Mouse (Mus musculus) cerebellum, adult 8-10 months (tissue): ENCODE data around the gene Nat8f4.
A peak's percentile ranks its signal among the peaks of the same experiment; 100 is the strongest.
"Not testable (repeated sequence)": the region's sequence is repeated elsewhere in the genome, so short reads cannot be mapped to it uniquely, and the experiment has no call there.

Experiments used
- DNase-seq: peaks from one replicate; pipeline ENCODE4 v3.0.0; 2022

Gene Nat8f4

DNA sequence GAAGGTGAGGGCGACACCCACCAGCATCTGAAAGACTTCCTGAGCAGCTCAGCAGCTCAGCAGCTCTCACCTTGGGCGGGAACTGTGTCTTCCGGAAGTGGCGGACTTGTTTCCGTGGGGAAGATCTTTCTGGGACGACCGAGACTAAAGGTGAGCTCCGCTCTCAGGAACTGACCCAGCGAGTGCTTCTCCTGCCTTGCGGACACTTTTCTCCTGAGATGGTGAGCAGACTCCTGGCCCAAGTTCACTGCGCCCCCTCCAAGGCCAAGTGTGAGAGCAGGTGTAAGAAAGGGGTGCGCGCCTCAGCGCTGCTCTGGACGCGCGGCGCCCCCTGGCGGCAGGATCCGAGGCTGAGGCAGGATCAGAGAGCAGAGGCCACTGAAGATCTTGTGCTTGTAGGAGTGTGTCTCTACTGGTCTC is at the start of gene Nat8f4:
TSS of gene Nat8f4 (minus strand) at position 243 of the 420 bp plus-strand sequence.
- DNase-seq, result peak; percentile 81

DNA sequence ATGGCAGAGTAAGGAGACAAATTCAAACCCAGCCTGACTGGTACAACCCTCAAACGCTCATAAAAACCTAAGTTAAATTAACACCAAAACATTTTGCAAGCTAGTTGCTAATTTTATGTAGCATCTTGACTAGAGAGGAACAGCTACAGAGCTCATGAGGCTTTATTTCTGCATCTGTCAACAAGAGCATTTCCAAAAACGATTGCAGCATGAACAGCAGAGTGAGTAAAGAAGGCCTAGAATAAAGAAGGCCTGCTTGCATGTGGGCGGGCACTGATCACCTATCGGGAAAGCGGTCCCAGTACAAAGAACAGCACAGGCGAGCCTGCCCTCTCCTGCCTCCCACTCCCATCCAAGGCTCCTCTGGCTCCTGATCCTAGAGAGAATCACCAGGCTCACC is 43.9 kb upstream of the Nat8f4 start:
- no peak for DNase-seq

DNA sequence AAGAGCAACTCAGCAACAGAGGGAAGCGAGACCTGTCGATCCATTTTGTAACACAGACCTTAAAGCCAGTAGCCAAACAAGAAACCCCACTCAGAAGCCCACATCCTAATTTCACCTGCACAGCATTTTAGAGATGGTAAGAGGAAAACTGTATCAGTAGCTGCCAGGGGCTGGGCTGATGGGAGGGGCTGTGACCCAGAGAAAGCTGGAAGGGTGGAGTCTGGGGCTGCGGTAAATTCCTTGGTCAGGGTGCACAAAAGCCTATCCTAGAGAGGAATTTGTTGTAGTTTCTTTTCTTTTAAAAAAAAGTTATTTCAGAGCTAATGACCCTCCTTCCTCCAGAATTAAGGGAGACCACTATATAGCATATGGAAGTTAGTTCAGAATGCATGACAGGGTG is 37.8 kb upstream of the Nat8f4 start:
- no peak for DNase-seq

DNA sequence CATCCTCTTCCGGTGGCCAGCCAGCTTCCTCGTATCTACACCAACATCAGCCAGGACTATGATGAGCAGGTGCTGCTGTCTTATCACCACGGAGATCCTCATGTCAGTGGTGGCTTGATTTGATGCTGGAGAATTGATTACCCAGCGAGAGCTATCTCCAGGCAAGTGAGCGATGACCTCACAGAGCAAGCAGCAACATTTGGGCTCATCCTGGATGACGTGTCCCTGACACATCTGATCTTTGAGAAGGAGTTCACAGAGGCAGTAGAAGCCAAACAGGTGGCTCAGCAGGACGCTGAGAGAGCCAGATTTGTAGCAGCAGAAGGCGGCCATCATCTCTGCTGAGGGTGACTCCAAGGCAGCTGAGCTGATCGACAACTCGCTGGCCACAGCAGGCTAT is 34.0 kb upstream of the Nat8f4 start:
- no peak for DNase-seq

DNA sequence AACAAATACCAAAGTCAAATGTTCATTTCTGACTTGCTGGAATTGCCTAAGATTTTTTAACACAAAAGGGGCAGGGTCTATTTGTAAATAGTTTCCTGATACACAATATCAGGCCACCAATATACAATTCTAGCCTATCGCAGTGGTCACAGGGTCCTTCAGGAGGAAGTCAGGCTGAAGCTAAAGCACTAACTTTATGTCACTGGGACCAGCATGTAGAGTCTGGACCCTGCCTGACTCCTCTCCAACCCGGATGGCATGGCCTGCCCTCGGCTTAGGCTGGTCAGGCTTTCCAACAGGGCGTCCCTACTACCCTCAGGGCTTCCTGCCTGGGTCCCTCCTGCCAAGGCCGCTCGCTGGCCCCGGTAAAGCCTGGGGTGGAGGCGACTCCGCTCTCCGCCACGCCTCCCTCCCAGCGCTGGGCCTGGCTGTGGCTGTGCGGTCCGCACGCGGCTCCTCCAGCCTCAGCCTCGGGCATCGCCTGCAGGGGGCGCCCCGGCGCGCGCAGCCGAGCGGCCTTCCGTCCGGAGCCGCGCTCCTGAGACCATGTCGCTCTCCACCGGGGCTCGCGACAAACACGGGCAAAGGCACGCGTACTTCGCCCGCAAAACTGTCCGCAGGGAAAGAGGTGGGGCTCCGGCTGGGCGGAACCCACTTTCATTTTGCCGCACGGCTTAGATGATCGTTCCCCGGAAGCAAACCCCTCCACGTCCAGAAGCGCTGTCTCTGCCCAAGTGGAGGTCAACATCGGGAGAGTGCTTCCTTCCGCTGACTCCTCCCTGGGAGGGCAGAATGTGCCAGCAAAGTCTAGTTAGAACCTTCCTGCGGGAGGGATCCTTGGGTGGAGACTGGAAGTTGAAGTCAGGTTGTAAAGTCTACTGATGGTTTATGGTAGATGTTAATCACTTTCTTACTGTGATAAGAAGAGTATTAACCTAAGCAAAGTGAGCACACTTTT is 32.1 kb upstream of the Nat8f4 start:
- peak; percentile 83 for DNase-seq

DNA sequence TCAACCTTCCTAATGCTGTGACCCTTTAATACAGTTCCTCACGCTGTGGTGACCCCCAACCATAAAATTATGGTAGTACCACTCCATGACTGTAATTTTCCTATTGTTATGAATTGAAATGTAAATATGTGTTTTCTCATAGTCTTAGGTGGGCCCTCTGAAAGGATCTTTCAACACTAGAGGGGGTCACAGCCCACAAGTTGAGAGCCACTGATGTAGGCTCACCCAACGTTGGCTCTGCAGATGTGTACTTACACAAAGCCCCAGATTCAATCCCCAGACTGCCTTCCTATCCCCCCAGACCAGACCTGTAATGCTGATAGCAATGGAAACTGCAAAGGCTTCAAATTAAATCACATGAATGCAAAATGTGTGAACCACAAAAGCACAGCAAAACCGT is 31.0 kb upstream of the Nat8f4 start:
- DNase-seq, result no peak

DNA sequence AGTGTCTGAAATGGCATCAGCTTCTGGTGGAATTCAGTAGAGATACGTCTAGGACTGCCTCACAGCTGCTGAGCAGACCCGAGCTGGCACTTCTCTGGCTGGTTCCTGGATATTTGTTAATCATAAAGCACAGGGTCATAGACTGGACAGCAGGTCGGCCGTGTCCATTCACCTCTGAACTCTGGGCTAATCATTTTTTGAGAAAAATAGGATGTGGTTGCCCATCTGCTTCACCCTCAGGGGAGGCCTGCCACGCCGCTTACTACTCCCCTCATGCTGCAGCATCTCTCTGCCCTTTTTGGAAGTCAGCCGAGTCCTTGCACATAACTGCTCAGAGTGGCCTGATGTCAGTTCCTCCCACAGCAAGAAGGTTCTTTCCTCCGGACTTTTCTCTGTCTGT is 29.4 kb upstream of the Nat8f4 start:
- DNase-seq, result no peak

DNA sequence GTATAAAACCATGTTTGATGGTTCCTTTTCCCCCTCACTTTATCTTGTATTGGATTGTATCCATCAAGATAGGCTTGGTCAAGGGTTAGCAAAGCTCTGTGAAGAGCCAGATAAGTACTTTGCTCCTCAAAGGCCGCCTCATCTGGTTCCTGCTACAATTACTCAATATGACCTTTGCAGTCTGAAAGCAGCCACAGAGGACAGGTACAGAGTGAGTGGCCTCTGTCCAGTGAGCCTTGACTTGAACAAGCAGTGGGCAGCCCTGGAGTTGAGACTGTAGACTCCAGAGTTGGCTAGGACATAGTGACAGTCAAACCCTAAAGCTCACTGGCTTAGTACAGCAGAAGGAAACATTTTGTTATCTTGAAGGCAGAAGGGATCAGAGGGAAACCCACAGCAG is 24.6 kb upstream of the Nat8f4 start:
- no peak for DNase-seq

DNA sequence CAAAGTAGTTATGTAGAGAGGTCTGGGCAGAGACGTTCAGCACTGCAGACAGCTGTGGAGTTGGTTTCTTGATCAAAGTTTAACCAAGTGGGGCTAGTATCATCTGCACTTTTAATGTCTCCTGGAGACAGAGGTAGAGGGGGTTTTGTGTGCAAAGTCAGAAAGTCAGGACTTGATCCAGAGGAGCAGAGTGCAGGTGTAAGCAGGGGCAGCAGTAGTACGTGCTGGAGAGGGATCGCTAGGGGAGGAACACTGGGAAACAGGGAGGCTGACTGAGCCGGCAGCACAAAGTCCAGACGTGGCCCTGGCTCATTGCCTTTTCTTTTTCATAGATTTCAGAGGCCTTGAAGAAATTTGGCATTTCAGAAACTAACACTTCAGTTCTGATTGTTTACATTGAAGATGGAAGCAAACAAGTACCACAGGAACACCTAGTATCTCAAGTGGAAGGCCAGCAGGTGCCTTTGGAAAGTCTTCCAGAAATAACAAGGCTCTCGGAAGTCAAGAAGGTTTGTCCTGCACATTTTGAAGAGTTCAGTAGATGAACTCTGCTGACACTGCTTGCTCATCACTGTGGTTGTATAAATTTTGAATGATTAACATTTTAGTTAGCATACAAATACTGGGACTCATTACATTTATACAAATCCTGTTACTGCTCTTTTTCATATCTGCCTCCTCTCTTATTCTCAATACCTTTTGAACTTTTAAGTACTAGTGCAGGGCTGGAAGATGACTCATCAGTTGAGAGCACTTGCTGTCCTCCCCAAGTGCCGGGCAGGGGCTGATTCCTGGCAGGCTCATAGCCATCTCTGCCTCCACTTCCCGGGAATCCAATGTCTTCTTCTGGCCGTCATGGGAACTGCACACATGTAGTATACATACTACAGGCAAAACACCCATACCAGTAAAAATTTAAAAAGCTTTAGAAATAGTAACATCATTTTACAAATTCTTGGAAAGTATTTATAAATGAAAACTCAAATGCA is 23.1 kb upstream of the Nat8f4 start:
- no peak for DNase-seq

DNA sequence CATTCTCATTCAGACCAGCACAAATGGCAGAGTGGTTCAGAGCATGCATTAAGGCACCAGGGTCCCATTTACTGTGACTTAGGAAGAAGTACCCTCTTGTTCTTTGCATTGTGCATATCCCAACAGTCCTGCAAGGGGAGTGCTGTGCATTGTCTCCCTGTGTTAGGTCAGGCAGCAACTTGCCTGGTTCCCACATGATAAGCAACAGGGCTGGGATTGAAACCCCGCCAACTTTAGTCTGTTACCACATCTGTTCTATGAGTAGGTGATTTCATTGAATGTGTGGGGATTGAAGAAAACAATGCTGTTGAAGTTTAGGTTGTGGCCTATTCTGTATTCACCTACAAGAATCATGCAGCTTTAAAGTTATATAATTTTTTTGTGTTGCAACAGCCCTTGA is 22.0 kb upstream of the Nat8f4 start:
- DNase-seq, result no peak

DNA sequence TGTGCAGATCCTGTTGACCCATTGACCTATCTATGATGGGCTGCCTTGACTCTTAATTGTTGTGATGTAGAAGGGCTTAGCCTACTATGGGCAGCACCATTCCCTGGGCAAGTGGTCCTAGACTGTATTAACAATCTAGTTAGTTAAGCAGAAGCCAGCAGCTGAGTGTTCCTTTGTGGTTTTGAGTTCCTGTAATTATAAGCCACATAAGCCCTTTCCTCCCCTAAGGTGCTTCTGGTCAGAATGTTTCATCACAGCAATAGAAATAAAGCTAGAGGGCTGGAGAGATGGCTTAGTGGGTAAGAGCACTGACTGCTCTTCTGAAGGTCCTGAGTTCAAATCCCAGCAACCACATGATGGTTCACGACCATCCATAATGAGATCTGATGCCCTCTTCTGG is 19.0 kb upstream of the Nat8f4 start:
- no peak for DNase-seq

DNA sequence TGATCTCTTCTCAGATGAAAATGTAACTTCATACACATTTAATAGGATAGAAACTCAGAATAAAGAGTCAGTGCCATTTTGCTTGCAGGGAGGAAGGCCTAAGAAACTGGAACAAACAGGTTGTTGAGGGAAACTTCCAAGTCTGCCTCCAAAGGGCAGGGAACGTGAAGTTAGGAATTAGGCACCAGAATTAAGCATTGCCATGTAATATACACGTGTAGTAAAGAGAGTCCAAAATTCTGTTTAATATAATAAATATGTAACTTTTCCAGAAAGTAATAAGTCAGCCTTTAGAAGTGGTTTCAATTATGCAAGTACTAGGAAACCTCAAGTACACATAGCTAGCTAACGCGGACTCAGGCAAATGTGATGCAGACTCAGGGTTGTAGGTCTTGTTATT is 14.7 kb upstream of the Nat8f4 start:
- no peak for DNase-seq

DNA sequence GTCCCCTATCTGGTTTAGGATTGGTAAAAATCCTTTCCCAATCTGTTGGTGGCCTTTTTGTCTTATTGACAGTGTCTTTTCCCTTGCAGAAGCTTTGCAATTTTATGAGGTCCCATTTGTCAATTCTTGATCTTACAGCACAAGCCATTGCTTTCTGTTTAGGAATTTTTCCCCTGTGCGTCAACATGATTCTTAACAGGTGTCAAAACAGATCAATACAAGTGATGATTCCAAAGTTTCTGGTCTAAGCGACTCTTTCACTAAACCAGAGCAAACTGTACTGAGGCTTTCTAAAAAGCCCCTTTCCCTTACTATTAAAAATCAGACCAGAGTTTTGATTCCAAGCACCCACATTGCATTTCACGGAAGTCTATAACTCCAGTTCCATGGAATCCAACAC is 13.7 kb upstream of the Nat8f4 start:
- not testable (repeated sequence) for DNase-seq

DNA sequence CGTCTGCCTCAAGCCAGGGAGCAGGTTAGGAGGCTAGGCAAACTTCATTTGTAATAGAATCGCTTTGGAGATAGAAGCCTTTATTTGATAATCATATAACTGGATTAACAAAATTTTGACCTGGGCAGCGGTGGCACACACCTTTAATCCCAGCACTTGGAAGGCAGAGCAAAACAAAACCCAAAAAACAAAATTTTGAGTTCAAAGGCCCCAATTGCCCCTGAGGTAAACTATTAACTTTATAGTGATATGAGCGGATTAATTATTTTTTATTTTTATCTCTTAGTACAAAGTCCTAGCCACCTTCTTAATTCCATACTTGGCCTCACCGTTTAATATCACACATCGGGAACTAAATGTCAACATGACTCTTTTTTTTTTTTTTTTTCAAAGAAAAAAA is 11.9 kb upstream of the Nat8f4 start:
- DNase-seq, result no peak

DNA sequence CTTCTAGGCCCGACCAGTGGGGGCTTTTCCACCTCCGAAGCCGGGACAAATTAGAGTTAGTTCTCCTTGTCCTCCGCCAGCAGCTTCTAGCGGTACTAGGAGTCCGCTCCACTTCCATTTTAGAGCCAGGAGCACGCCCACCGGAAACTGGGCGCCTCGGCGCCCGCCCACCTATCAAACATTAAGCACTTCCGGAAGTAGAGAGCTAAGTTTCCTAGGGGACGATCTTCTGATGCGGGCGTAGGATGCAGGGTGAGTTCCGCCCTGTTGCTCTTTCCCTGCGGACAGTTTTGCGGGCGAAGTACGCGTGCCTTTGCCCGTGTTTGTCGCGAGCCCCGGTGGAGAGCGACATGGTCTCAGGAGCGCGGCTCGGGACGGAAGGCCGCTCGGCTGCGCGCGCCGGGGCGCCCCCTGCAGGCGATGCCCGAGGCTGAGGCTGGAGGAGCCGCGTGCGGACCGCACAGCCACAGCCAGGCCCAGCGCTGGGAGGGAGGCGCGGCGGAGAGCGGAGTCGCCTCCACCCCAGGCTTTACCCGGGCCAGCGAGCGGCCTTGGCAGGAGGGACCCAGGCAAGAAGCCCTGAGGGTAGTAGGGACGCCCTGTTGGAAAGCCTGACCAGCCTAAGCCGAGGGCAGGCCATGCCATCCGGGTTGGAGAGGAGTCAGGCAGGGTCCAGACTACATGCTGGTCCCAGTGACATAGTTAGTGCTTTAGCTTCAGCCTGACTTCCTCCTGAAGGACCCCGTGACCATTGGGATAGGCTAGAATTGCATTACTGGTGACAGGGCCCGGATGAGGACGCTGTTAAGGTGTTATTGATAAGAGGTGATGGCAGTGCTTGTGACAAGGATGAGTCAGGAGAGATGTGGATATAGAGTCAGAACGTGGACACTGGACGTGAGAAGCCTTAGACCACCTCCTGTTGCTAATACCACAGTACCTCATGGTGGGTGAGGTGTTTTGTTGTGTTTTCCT is 11.1 kb upstream of the Nat8f4 start, which contains the start of gene Nat8f1:
TSS of gene Nat8f1 (minus strand) at position 149 of the 975 bp plus-strand sequence.
- peak; percentile 87 for DNase-seq

DNA sequence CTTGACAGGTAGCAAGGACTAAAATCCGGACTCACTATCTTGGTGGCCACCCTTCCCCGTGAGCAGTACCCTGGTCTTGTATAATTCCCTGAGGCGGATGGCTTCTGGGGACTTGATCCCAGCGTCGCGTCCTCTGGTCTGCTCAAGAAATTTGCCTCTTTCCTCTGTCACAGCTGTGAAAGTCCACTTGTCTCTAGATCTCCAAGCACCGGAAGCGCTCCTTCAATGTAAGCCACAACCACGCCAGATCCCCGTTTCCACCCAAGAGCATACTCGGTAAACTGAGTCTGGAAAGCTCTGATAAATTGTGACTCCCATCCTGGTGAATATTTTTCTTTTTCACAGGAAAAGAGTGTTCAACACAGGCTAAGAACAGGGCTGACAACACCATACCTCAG is 10.5 kb upstream of the Nat8f4 start:
- DNase-seq, result no peak

DNA sequence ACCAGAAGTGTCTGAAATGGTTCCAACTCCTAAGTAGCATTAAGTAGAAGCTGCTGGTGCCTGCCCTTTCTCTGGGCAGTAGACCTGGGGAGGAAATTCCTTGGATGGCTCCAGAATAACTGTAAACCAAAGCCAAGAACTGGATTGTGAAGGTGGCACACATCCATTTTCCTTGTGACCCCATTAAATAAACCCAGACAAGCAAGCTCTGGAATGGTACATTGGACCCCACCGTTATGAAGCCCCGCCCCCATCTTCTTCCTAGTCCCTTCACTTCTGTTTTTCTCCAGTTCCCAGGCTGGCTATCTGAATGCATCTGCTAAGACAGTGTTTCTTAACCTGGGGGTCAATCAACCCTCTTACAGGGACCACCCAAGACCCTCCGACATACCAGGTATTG is 6.9 kb upstream of the Nat8f4 start, which contains the start of gene Tprkb:
TSS of gene Tprkb (plus strand) at position 279 of the 400 bp plus-strand sequence.
- DNase-seq, result no peak

DNA sequence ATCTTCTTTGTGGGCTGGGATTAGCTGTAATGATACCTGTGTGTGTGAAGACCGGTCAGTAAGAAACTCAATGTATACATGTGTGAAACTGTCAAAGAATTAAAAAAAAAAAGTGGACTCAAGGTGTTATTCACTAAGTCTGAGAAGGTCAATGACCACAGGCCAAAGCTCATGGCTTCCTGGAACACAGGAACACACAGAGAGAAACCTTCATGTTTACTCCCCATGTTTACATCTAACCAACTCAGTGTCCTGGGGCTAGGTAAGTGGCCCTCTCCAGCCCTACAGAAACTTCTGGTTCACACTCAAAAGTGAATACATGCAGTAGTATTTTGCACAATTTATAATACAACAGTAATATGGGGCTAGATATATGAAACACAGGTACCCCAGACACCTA is 5.0 kb upstream of the Nat8f4 start:
- DNase-seq, result no peak

DNA sequence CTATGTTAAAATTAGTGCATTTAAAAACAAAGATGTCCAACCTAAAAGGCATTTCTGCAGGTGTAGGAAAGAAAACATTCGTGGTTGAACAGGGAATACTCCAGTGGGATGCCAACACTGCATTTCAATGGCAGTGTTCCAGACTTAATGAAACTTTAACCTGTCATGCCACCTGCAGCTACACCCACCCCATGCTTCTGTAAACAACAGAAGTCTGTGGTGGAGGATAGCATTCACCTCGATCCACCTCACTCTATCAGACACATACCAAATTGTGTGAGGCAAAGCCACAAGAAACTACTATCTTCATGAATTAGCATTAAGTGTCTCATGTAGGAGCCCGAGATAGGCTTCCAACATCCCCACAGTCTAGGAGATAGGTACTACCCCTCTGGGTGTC is 3.7 kb upstream of the Nat8f4 start:
- no peak for DNase-seq

DNA sequence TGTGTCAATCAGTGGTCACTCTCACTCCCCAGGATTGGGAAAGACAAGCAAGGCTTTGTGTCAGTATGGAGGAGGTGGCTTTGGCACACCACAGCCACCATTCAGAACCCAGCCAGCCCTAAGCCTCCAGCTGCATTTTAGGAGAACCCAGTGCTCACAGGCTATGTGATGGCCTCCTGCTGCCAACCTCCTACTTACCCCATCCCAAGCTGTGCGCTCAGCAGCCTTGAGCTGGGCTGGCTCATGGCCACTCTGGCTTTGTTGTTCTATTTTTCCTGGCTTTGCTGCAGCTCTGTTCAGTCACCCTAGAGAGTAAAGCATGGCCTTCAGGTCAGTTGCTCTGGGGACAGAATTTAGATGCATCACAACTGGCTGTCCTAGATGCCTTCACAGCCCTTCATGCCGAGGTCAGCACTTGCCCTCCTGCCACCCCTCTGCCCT is 2.2 kb upstream of the Nat8f4 start:
- not testable (repeated sequence) for DNase-seq

DNA sequence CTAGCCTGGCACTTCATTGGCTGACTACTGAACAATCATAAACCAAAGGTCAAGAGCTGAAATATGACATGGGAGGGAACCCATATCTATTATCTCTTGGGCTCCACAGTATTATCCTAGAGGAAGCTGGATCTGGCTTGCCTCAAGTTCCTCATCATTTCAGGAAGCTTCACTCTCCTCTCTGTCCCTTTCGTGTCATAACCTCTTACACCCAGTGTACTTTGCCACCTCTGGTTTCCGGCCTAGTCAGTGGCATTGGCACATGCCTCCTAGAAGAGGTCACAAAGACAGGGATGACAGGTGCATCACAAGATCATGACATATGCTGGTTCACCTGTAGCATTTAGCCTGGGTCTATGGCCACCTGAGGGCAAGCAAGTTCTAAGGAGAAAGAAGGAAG is 2.4 kb downstream of the Nat8f4 start:
- DNase-seq, result no peak
